Mouse (Mus musculus) MEL (cell line): ENCODE measurements at regions not wholly inside any gene's neighbourhood (a gene's known extent, or its start where the extent isn't known, plus 50 kb on each side); places are given as distances from the start of the nearest gene placed in this dataset.

Source experiments
- CTCF ChIP-seq, 3 experiments: IDR thresholded peaks in 2 of 3; conservative IDR thresholded peaks in 1 of 3; 2 replicates each; pipeline ENCODE4 v1.5.1; 2011 to 2012; ENCODE audit warnings: low read length in 3 of 3, low read depth in 2 of 3, mild to moderate bottlenecking in 2 of 3, improper control_type of control experiment in 1 of 3, inconsistent platforms in 1 of 3, mixed read lengths in 1 of 3, moderate library complexity in 1 of 3; ENCODE audit not compliant: control insufficient read depth in 1 of 3, insufficient read depth in 1 of 3, poor library complexity in 1 of 3, severe bottlenecking in 1 of 3
- E2F4 ChIP-seq: IDR thresholded peaks from 2 replicates; pipeline ENCODE4 v1.6.1; 2011; ENCODE audit warnings: low read depth, low read length, improper control_type of control experiment, borderline replicate concordance
- ETS1 ChIP-seq: IDR thresholded peaks from 2 replicates; pipeline ENCODE4 v1.6.1; 2012; ENCODE audit warnings: low read depth, mild to moderate bottlenecking, inconsistent platforms, low read length, improper control_type of control experiment, moderate library complexity
- GABPA ChIP-seq: IDR thresholded peaks from 2 replicates; pipeline ENCODE4 v1.6.1; 2012; ENCODE audit warnings: low read depth, mild to moderate bottlenecking, inconsistent platforms, low read length, improper control_type of control experiment, moderate library complexity
- MAFK ChIP-seq: IDR thresholded peaks from 2 replicates; pipeline ENCODE4 v1.6.1; 2011; ENCODE audit warnings: low read depth, mild to moderate bottlenecking, low read length, improper control_type of control experiment, borderline replicate concordance
- MAX ChIP-seq: IDR thresholded peaks from 2 replicates; pipeline ENCODE4 v1.6.1; 2011; ENCODE audit warnings: low read length, improper control_type of control experiment
- MXI1 ChIP-seq: IDR thresholded peaks from 2 replicates; pipeline ENCODE4 v1.6.1; 2011; ENCODE audit warnings: mild to moderate bottlenecking, low read depth, low read length, improper control_type of control experiment
- NRF1 ChIP-seq: IDR thresholded peaks from 2 replicates; pipeline ENCODE4 v1.6.1; 2014; ENCODE audit warnings: low read depth, mild to moderate bottlenecking, inconsistent platforms, low read length, improper control_type of control experiment, moderate library complexity; ENCODE audit not compliant: poor library complexity, insufficient read depth, severe bottlenecking
- POLR2A ChIP-seq, 2 experiments: IDR thresholded peaks; 2 replicates each; pipeline ENCODE4 v1.6.1; 2011 to 2012; ENCODE audit warnings: low read length in 2 of 2, mild to moderate bottlenecking in 2 of 2, control low read depth in 1 of 2, improper control_type of control experiment in 1 of 2, low read depth in 1 of 2, moderate library complexity in 1 of 2; ENCODE audit not compliant: control insufficient read depth in 1 of 2, insufficient read depth in 1 of 2, poor library complexity in 1 of 2
- TAL1 ChIP-seq: IDR thresholded peaks from 2 replicates; pipeline ENCODE4 v1.6.1; 2012; ENCODE audit warnings: mild to moderate bottlenecking, inconsistent platforms, low read length, moderate library complexity, mixed read lengths
- TBP ChIP-seq: IDR thresholded peaks from 2 replicates; pipeline ENCODE4 v1.8.0; 2011; ENCODE audit warnings: low read depth, low read length, improper control_type of control experiment
- ZNF384 ChIP-seq: IDR thresholded peaks from 2 replicates; pipeline ENCODE4 v1.6.1; 2012; ENCODE audit warnings: low read depth, mild to moderate bottlenecking, inconsistent platforms, low read length, improper control_type of control experiment

DNA sequence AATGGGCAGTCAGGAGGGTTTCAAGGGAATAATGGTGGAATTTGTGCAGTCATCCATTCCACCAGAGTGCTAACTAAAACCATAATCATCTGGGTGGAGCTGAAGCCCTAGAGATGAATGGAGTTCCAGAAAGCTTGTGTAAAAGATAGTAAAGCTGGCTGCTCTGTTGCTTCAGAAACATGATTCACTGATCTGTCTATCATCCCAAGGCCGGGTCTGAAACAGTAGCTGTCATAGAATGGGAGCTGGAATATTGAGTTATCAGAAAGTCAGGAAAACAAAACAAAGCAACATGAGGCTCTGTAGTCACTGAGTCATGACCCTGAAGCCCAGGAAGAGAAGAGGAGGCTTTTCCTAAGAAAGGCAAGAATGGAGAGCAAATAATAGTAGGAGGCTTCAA is 408.1 kb upstream of the Camk1g start:
- TF ChIP-seq CTCF (IDR thresholded peaks at IDR 0.05 in 2 of 3, conservative IDR thresholded peaks at IDR 0.05 in 1 of 3; ENCODE audit: control insufficient read depth in 1 of 3, insufficient read depth in 1 of 3, low read depth in 2 of 3, low read length in 3 of 3, poor library complexity in 1 of 3, severe bottlenecking in 1 of 3), result no peak
- TF ChIP-seq NRF1, result no peak
- TF ChIP-seq TAL1, result no peak
- no peak for TF ChIP-seq ZNF384
- no peak for TF ChIP-seq ETS1
- TF ChIP-seq POLR2A (IDR thresholded peaks at IDR 0.05; ENCODE audit: control insufficient read depth in 1 of 2, insufficient read depth in 1 of 2, low read depth in 1 of 2, low read length in 2 of 2, poor library complexity in 1 of 2), result no peak
- no peak for TF ChIP-seq MAFK
- TF ChIP-seq TBP, result no peak
- TF ChIP-seq E2F4, result no peak
- TF ChIP-seq GABPA, result no peak
- no peak for TF ChIP-seq MAX
- TF ChIP-seq MXI1, result no peak
